Mouse (Mus musculus) limb, embryonic 15.5 days (tissue): ENCODE measurements around the gene Pkn1. TPM values are rescaled to one million over a fixed set of nuclear protein-coding genes. Genes with fewer than 3 reads are reported as not detected.

Experiments used
- ATAC-seq: fragments of 200-750 bp; cut with Nextera tagmentation; 2 replicates; pipeline ENCODE4 v1.8.0; 2017; ENCODE audit warnings: low read depth, moderate TSS enrichment; ENCODE audit not compliant: insufficient number of reproducible peaks, low FRiP score, low TSS enrichment
- H3K27ac ChIP-seq: fragments of 300-500 bp; sonication (generic); 2 replicates; pipeline ENCODE4 v1.5.1; 2015; ENCODE audit warnings: moderate library complexity, mild to moderate bottlenecking, inconsistent platforms
- H3K27me3 ChIP-seq: fragments of 300-500 bp; sonication (generic); 2 replicates; pipeline ENCODE4 v1.6.1; 2015; ENCODE audit warnings: inconsistent platforms
- H3K36me3 ChIP-seq: fragments of 300-500 bp; sonication (generic); 2 replicates; pipeline ENCODE4 v1.6.1; 2015; ENCODE audit warnings: inconsistent platforms
- H3K4me1 ChIP-seq: fragments of 300-500 bp; sonication (generic); 2 replicates; pipeline ENCODE4 v1.6.1; 2015; ENCODE audit warnings: inconsistent platforms
- H3K4me2 ChIP-seq: fragments of 300-500 bp; sonication (generic); 2 replicates; pipeline ENCODE4 v1.6.1; 2015; ENCODE audit warnings: mild to moderate bottlenecking, inconsistent platforms
- H3K4me3 ChIP-seq: fragments of 300-500 bp; sonication (generic); 2 replicates; pipeline ENCODE4 v1.5.1; 2015; ENCODE audit warnings: mild to moderate bottlenecking, inconsistent platforms
- H3K9ac ChIP-seq: fragments of 300-500 bp; sonication (generic); 2 replicates; pipeline ENCODE4 v1.6.1; 2015; ENCODE audit warnings: inconsistent platforms
- H3K9me3 ChIP-seq: fragments of 300-500 bp; sonication (generic); 2 replicates; pipeline ENCODE4 v1.6.1; 2016; ENCODE audit warnings: inconsistent platforms
- WGBS: fragments of 180-500 bp; shearing (Covaris S2); methylation state at CpG from one replicate; pipeline ENCODE4 v1.1.7; 2015; 5-methylcytosine and 5-hydroxymethylcytosine counted together
- polyA plus RNA-seq: library from polyadenylated mRNA; unstranded; fragments of >200 nt; fragmentation: Nextera tagmentation; extraction: Ambion mirVana; gene quantifications from 2 replicates; pipeline ENCODE4 v1.2.1, GENCODE M21; 2015

Gene Pkn1
- polyA plus RNA-seq, 1 experiment from 2014 or later = 20.0 TPM

DNA sequence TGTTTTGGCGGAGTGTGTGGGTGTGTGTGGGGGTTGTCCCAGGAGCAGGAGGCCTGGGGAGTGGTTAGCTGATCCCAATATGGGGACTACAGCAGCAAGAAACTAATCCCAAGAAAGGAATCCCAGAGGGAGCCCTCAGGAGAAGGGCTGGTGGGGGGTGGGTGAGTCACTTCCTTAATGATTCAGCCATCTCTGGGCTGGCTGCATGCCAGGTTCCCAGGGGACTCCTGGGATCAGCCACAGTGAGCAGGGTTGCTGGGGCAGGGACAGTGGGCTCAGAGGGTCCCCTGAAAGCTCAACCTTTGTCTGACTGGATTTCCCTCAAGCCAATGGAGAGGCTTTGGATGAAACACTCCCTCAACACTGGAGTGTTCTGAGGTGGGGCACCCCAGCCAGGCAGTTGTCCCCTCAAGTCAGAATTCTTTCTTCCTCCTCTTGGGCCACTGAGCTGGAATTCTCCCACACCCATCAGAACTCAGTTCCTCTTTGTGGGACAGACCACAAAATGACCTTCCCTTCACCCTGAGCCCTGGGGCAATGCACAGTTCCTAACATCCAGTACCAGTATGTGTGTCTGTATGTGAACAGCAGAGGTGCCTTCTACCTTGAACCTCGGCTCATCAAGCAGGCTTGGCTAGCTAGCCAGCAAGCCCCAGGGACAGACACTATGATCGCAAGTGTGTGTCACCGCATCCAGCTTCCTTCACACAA is 39.0 kb upstream of the Pkn1 start:
- Histone ChIP-seq H3K4me1 (peaks cover 47% of the 10 kb centered on the region), H3K4me2 (peak overlapping the region; percentile 92; the same call in 1 of the 2 replicates), H3K27me3 (no peaks in the 10 kb centered on the region), H3K9ac (no peak overlapping the region), H3K27ac (peak overlapping the region; percentile 43), H3K36me3 (no peaks in the 10 kb centered on the region), H3K9me3 (no peaks in the 10 kb centered on the region), H3K4me3 (no peak overlapping the region)
- 54% methylated on average over 4 of the region's 4 CpGs for WGBS
- ATAC-seq = no peak

GRCm38 (mm10) chr8:83737346-83737745 is 38.4 kb upstream of the Pkn1 start:
- Histone ChIP-seq H3K4me1 (peaks cover 47% of the 10 kb centered on the region), H3K9ac (no peak overlapping the region), H3K36me3 (no peaks in the 10 kb centered on the region), H3K27ac (peak overlapping the region; percentile 43; the same call in 1 of the 2 replicates), H3K9me3 (no peaks in the 10 kb centered on the region), H3K27me3 (no peaks in the 10 kb centered on the region), H3K4me2 (peak overlapping the region; percentile 1; the same call in 1 of the 2 replicates), H3K4me3 (no peak overlapping the region)
- no peak for ATAC-seq
- WGBS = 84% methylated on average over 4 of the region's 4 CpGs

DNA sequence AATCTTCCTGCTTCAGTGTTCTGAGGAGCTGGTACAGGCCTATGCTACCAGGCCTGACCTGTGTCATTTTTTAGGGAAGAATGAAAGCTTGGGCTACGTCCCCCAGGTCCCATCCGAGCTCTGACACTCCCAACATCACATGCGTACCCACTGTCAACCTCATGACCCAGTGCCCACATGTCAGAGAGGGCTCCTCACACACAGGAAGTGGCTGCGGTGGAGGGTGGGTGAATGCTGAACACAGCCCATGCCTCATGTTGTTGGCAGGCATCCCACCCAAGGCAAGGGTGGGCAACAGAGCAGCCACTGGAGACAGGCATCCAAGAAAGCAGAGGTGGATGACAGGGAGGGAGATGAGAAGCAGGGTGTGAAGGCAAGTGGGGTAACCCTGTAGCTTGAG is 37.7 kb upstream of the Pkn1 start:
- Histone ChIP-seq H3K27me3 (no peaks in the 10 kb centered on the region), H3K9ac (no peak overlapping the region), H3K27ac (no peak overlapping the region), H3K9me3 (no peaks in the 10 kb centered on the region), H3K4me2 (no peak overlapping the region), H3K36me3 (peaks cover 5% of the 10 kb centered on the region), H3K4me1 (peaks cover 47% of the 10 kb centered on the region), H3K4me3 (no peak overlapping the region)
- ATAC-seq = no peak
- WGBS = 89% methylated on average over 4 of the region's 4 CpGs

DNA sequence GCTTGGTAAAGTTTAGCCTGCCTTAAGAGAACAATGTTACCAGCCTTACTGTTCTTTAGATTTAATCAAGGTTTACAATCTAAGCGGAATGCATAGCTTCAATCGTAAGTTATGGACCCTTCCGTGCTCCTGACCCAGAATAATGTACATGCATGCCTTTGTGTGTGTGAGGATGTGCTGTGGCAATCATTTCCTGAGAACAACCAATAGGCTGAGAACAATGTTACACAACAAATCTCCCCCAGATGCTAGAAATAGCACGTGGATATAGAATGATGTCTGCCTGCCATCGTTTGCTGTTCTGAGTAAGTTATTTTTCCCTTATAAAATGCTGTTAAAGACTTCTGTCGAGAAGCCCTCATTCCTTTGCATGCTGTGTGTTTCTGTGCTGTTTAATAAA is 33.9 kb upstream of the Pkn1 start:
- Histone ChIP-seq H3K27me3 (no peaks in the 10 kb centered on the region), H3K36me3 (peaks cover 29% of the 10 kb centered on the region), H3K4me2 (no peak overlapping the region), H3K9ac (no peak overlapping the region), H3K9me3 (no peaks in the 10 kb centered on the region), H3K4me3 (no peak overlapping the region), H3K27ac (no peak overlapping the region), H3K4me1 (peaks cover 11% of the 10 kb centered on the region)
- ATAC-seq = no peak
- WGBS = 60% methylated on average over 6 of the region's 6 CpGs

DNA sequence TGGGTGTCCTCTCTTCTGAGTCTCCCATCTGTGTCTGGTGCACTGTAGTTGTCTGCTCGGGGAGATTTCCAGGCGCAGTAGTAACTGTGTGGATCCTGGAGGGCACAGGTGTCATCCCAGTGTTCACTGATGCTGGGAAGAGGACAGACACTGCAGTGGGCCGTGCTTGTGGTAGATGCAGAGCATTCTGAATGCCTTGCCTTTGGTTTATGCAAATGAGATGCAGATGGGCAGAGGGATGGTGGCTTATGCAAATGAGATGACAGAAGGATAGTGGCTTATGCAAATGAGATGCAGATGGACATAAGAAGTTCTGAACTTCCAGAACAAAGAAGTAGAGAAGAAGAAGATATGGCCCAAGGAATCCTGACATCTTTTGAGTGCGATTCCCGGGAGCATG is 32.9 kb upstream of the Pkn1 start:
- WGBS = 79% methylated on average over 5 of the region's 5 CpGs
- H3K9ac ChIP-seq = no peak overlapping the region
- H3K9me3 ChIP-seq = no peaks in the 10 kb centered on the region
- no peak overlapping the region for H3K4me2 ChIP-seq
- H3K4me1 ChIP-seq = peaks cover 2% of the 10 kb centered on the region
- H3K36me3 ChIP-seq = peaks cover 36% of the 10 kb centered on the region
- H3K27me3 ChIP-seq = no peaks in the 10 kb centered on the region
- H3K4me3 ChIP-seq = no peak overlapping the region
- H3K27ac ChIP-seq = no peak overlapping the region
- ATAC-seq = no peak

GRCm38 (mm10) chr8:83729009-83729807 is 30.2 kb upstream of the Pkn1 start:
- no peak overlapping the region for H3K9ac ChIP-seq
- no peak overlapping the region for H3K4me2 ChIP-seq
- no peak overlapping the region for H3K27ac ChIP-seq
- WGBS = 65% methylated on average over 11 of the region's 11 CpGs
- H3K27me3 ChIP-seq = no peaks in the 10 kb centered on the region
- no peaks in the 10 kb centered on the region for H3K4me1 ChIP-seq
- peaks cover 57% of the 10 kb centered on the region for H3K36me3 ChIP-seq
- H3K4me3 ChIP-seq = no peak overlapping the region
- H3K9me3 ChIP-seq = no peaks in the 10 kb centered on the region
- peak; percentile 30; the same call in 1 of the 2 replicates for ATAC-seq

GRCm38 (mm10) chr8:83725521-83726102 is 26.6 kb upstream of the Pkn1 start:
- WGBS = 94% methylated on average over 8 of the region's 8 CpGs
- Histone ChIP-seq H3K4me1 (no peaks in the 10 kb centered on the region), H3K27me3 (no peaks in the 10 kb centered on the region), H3K36me3 (peaks cover 79% of the 10 kb centered on the region), H3K27ac (no peak overlapping the region), H3K9me3 (no peaks in the 10 kb centered on the region), H3K9ac (no peak overlapping the region), H3K4me3 (no peak overlapping the region), H3K4me2 (no peak overlapping the region)
- no peak for ATAC-seq

GRCm38 (mm10) chr8:83724697-83725482 is 25.9 kb upstream of the Pkn1 start:
- Histone ChIP-seq H3K27ac (no peak overlapping the region), H3K36me3 (peaks cover 85% of the 10 kb centered on the region), H3K9ac (no peak overlapping the region), H3K4me2 (no peak overlapping the region), H3K9me3 (no peaks in the 10 kb centered on the region), H3K27me3 (no peaks in the 10 kb centered on the region), H3K4me1 (no peaks in the 10 kb centered on the region), H3K4me3 (no peak overlapping the region)
- ATAC-seq = peak; percentile 46; the same call in 1 of the 2 replicates
- 43% methylated on average over 15 of the region's 15 CpGs for WGBS

DNA sequence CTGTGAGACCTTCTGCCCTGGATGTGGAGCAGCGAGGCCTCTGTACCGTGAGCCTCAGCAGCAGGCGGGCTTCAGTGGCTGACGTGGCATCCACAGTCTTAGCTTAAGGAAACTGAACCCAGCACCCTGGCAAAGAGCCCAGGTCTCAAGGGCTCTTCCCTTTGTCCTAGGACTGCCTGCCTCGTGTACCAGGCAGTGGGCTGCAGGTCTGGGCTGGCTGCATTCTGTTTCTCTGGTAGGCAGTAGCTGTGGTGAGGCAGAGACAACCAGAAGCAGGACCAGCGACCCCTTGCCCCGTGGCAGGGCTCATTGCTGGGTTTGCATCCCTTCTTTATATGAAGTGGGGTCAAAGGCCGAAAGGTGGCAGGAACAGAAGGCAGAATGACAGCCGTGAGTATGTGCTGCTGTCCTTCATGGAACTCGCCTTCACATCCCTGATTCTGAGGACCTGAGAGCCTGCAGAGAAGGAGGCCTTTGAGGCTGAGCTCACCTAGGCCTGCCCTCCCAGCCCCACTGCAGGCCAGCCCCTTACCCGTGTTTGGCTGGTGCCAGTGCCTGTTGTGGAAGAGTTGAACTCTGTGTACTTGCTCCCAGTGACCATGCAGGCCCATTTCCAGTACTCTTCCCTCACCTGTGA is 24.6 kb upstream of the Pkn1 start:
- Histone ChIP-seq H3K4me2 (no peak overlapping the region), H3K36me3 (peaks cover 89% of the 10 kb centered on the region), H3K27me3 (no peaks in the 10 kb centered on the region), H3K9me3 (no peaks in the 10 kb centered on the region), H3K4me1 (no peaks in the 10 kb centered on the region), H3K4me3 (no peak overlapping the region), H3K9ac (no peak overlapping the region), H3K27ac (0 out of 2 replicates have a peak overlapping the region, but pooled peaks have one; percentile 11)
- WGBS = 85% methylated on average over 11 of the region's 11 CpGs
- no peak for ATAC-seq

DNA sequence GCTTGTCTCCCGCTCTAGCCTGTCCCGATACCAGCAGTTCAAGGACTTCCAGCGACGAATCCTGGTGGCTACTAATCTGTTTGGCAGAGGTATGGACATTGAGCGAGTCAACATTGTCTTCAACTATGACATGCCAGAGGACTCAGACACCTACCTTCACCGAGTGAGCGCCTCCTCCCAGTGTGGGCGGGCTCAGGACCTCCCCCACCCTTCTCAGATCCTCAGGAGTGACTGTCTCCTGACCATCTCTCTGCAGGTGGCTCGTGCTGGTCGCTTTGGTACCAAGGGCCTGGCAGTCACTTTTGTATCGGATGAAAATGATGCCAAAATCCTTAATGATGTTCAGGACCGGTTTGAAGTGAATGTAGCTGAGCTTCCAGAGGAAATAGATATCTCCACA is 23.7 kb upstream of the Pkn1 start:
- WGBS = 88% methylated on average over 12 of the region's 12 CpGs
- ATAC-seq = no peak
- H3K9ac ChIP-seq = no peak overlapping the region

DNA sequence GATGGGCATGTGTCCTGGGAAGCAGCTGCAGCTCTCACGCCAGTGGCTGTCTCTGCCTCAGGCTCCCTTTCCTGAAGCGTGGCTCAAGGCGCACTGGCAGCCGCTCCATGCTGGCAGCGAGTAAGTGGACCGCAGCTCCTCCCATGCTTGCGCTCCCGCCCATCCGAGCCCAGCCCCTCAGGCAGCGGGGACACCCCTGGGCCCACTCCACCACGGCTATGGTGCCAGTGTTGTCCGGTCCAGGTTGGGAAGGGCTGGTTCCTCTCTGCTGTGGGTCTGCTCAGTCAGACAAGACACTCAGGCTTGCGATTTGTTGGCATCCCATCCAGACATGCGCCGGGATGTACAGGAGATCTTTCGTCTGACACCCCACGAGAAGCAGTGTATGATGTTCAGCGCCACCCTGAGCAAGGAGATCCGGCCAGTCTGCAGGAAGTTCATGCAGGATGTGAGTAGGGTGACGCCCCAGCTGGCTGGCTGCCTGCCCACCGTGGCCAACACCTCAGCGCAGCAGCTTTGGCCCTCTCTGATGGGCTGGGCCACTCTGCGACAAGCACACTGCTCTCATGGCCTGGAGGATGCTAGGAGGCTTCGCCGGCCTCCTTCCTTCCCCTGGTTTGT is 22.5 kb upstream of the Pkn1 start:
- no peaks in the 10 kb centered on the region for H3K9me3 ChIP-seq
- H3K27me3 ChIP-seq = no peaks in the 10 kb centered on the region
- no peak overlapping the region for H3K9ac ChIP-seq
- no peak overlapping the region for H3K4me3 ChIP-seq
- no peak for ATAC-seq
- no peak overlapping the region for H3K27ac ChIP-seq
- WGBS = 88% methylated on average over 25 of the region's 25 CpGs
- no peak overlapping the region for H3K4me2 ChIP-seq
- peaks cover 75% of the 10 kb centered on the region for H3K36me3 ChIP-seq
- peaks cover 10% of the 10 kb centered on the region for H3K4me1 ChIP-seq

More for the DNA sequence above, 23.7 kb upstream of the Pkn1 start:
- Histone ChIP-seq H3K27ac (no peak overlapping the region), H3K4me1 (no peaks in the 10 kb centered on the region), H3K27me3 (no peaks in the 10 kb centered on the region), H3K4me3 (no peak overlapping the region), H3K4me2 (no peak overlapping the region), H3K9me3 (no peaks in the 10 kb centered on the region), H3K36me3 (peaks cover 80% of the 10 kb centered on the region)
